Mouse (Mus musculus): ENCODE measurements around the gene Adk.

The Adk gene

DNA sequence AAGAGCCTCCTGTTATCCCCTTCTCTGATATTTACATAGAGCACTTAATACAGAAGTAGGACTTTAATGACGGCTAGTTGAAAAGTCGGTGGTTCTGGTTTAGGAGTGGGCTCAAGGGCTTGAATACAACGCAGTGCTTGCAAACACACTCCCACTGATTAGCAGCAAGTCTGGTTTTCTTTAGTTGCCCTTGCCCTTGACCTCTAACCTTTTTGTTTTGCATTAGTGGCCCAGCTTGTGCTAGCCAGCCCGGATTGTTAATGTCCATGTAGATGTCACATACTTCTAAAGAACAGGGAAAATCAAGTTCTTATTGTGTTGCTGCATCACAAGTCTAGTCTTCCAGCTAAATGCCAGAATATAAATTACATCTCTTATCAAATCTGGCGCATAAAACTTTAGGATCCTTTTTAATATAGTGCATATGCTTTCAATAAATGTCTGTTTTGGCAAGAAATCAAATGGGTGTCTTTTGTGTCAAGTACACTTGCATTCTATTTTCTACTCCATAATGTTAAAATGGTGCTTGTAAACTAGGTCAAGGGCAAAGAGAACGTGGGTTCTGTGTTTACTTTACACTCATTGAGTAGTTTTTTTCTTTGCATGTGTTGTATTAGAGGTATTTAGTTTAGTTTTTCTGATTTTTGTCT is 296.4 kb downstream of the Adk start:
- DNase-seq (ENCODE audit: low read depth, low spot score): no peak

DNA sequence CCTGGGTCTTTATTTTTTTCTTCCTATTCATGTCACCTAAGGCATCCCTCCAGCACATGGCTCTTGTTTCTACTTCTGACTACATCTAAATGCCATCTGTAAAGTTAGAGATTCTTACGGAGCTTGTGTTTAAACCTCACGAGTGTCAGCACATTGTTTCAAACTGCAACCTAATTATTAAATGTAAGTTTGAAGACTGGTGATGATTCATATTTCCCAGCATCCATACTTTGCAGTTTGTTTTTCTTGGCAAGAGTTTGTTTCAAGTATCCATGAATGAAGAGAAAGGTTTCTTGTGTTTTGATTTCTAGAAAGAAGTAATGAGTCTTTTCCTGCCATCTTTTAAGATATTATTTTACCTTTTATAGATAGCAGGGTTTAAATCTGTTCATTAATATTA is 299.3 kb downstream of the Adk start:
- DNase-seq (ENCODE audit: low read depth, low spot score): no peak

DNA sequence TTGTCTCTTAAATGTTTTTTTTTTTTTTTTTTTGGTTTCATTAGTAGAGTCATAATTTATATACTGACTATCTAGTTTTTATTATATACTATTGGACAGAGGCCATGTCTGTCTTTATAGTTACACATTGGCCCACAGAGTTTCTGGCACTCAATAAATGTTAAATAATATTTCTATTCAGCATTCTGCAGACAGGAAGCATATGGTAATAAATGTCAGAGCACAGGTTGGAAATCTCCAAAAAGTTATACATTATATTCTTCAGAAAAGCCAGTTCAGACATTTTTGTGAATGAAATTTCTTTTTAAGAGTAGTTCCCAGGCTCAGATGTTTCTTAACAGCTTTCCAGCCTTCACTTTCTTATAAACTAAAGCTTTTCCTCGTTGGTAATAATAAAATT is 303.9 kb downstream of the Adk start:
- DNase-seq (ENCODE audit: low read depth, low spot score): no peak

DNA sequence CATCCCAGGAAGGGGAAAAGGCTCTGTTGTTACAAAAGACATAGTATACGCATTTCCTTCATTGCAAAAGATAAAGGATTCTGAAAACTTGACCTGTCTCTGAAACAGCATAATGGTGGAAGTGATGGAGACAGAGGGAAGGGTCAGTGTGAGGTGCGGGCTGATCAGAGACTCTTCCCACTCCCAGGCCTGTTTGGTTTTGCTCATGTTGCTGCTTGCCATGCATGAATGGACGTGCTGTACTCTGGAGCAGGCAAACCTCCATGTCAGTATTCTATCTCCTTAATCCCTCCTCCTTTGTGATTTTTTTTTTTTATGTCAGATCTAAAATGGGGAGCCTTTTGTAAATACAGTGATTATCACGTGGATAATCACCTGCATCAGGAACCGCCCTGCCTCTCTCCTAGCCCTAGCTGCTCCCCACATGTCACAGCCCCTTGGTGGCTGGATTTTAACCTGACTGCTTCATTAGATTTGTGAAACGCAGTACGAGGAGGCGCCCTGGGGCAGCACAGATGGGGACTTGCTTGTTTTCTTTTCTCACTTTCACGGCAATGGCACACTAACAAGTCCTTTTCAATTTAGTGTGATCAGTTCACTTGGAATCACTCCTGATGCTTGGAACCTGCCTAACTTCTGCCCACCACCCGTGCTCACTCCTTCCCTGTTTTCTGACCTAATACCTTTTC is 307.0 kb downstream of the Adk start:
- DNase-seq (ENCODE audit: low read depth, low spot score): no peak

DNA sequence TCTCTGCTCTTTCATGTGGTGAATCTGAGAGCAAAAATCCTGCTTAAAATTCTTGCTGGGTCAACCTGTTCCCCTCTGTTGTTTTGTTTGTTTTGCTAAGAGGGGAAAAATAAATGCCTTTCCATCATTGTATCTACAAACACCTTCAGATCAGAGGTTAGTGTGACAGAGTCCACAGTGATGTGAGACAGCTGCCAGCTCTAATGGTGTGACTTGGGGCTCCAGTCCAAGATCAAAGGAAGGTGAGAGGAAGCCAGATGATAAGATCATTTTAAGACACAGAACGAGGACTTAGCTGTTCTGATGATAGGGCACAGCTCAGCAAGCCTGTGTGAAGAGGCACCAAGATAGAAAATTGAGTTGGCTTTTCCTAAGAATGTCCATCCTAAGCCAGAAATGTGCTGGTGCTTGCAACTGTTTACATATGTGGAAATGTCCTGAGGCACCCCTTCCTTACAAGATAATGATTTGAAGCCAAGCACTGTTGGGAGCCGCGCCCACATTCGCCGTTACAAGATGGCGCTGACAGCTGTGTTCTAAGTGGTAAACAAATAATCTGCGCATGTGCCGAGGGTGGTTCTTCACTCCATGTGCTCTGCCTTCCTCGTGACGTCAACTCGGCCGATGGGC is 307.6 kb downstream of the Adk start:
- no peak for DNase-seq (ENCODE audit: low read depth, low spot score)

DNA sequence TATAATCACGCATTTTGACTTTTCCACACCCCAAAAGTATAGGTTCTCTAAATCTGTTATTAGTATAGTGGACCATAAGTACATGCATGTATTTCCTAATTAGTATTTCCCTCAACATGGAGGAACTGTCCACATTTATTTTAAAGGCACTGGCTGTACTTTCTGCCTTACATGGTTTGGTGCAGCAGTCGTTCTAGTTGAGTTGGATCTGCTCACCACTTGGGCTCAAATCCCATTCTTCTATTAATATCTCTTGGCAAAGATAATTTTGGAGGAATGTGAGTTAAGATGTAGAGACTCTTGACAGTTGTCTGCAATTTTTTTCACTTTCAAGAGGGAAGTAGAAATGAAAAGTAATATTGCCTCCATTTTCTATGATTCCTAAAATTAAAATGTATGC is 314.7 kb downstream of the Adk start:
- DNase-seq (ENCODE audit: low read depth, low spot score): no peak

DNA sequence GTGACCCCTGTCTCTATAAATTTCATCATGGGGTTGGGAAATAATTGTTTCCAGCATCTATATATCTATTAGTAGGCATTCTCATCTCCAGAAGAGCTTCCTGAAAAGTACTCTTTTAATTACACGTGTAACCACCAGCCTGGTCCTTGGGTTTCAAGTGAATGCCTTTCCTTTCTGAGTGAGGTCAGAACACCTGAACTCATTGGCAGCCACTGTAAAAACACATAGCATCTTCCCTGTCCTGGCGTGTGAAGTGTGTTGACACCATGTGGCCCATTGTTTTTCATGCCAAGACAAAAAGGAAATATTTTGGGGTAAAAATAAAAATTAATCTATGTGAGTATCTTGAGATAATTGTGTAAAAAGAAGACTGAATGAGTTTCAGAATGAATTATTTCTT is 316.2 kb downstream of the Adk start:
- no peak for DNase-seq (ENCODE audit: low read depth, low spot score)

DNA sequence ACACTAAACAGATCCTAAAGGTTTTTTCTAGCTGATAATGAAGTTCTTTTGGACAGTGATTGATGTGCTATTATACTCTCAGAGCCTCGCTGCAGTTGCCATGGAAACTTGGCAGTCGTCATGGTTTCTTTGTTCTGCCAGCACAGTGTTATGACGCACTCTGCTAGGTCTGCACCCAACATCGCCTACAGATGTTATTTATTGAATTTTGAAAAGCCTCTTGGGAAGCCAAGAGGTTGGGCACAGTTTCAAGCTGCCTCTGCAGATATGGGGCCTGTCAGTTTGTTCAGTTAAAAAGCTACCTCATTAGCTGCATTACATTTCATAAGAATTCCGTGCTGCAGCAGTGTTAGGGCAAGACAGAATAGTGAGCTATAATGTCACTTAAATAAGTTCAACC is 316.8 kb downstream of the Adk start:
- peak; percentile 67 for DNase-seq (ENCODE audit: low read depth, low spot score)

DNA sequence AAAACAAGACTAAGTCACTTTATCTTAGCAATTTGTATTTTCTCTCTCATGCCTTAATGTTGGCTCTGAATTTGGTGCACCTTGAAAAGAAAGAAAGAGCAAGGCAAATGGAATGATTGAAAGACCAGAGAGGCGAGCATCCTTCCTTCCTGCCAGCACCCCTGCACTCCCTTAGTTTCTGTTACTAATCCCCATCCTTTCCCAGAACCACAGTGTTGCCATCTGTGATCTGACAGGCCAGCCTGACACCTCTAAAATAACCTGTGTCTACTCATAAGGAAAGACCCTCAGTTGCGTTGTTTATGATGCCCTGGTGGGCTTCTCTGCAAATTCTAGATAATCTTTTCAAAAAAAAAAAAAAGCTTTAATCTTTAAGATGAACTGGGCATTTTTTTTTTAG is 319.6 kb downstream of the Adk start:
- DNase-seq (ENCODE audit: low read depth, low spot score): no peak

DNA sequence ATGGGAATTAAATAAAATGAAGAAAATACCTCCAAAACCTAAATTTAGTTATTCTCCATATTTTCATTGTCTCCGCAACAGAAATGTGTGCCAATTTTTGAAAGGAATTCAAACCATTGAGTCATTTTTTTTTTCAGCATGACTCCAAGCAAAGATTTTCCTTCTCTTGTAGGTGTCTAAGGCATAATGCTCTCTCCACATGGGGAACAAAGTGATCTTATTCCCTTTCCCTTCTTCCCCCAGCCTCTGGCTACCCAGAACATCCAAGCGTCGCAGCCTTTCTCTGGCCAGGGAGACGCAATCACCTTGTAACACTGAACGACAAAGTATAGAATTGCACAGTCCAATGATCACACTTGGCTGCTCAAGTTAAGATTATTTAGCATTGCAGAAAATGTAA is 320.3 kb downstream of the Adk start:
- DNase-seq (ENCODE audit: low read depth, low spot score): no peak

DNA sequence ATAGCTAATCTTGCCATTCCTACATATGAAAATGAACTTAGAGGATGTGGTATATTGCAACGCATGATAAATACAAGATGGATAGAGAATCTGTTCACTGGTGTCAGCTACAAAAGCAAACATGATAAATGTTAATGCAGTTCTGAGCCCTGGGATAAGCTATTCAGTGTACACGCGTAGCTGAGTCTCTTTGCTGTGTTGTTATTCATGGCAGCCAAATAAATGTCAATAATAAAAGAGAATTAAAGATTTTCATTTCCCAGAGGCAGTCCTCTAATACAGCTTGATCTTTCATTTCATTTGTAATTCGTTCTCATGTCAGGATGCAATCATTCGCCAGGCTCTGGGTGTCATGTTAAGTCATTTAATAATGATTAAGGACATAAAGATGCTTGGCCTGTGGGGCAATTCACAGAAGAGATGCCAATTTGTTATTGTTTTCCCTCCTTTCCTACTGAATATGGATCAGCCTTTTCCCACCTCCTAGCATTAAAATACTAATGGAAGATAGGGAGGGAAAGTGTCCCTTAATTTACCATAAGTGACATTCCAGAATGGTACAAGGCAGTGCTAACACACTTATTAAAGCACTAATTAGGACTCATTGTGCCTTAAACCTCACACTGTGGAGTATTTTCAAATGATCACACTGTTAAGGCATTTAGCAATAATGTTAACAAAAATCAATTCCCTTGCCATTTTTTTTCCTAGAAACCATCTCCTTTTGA is 331.5 kb downstream of the Adk start:
- no peak for DNase-seq (ENCODE audit: low read depth, low spot score)

DNA sequence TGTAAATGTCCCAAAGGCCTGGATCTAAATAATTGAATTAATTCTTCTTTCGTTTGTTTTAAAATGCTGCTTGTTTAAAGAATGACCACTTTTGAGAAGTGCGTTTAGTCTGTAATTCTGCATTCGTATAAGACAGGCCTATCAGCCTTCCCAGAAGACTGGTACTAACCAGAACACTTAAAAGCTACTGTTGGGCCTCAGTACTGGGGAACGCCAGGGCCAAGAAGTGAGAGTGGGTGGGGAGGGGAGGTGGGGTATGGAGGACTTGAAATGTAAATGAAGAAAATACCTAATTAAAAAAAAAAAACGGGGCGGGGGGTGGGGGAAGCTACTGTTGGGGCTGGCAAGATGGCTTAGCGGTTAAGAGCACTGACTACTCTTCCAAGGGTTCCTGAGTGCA is 347.1 kb downstream of the Adk start:
- DNase-seq (ENCODE audit: low read depth, low spot score): no peak

DNA sequence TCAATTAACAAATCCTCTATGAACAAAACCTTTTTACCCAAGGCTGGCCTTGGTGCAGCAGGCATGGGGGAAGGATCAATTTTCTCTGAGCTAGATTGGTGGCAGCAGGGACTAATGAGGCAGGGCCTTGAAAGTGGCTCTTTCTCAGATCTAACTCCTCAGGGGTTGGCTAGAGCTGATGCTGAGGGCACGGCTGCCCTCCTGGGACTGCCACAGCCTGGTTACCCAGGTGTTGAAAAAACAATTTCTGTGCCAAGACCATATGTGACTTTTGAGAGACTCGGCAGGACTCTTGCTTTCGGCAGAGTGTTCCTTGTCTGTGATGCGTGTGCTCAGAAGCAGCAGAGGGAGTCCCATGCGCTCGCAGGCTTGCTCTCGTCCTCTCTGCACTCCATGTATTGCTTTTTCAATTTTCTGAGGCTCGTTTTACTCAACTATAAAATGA is 349.8 kb downstream of the Adk start:
- DNase-seq (ENCODE audit: low read depth, low spot score): no peak

DNA sequence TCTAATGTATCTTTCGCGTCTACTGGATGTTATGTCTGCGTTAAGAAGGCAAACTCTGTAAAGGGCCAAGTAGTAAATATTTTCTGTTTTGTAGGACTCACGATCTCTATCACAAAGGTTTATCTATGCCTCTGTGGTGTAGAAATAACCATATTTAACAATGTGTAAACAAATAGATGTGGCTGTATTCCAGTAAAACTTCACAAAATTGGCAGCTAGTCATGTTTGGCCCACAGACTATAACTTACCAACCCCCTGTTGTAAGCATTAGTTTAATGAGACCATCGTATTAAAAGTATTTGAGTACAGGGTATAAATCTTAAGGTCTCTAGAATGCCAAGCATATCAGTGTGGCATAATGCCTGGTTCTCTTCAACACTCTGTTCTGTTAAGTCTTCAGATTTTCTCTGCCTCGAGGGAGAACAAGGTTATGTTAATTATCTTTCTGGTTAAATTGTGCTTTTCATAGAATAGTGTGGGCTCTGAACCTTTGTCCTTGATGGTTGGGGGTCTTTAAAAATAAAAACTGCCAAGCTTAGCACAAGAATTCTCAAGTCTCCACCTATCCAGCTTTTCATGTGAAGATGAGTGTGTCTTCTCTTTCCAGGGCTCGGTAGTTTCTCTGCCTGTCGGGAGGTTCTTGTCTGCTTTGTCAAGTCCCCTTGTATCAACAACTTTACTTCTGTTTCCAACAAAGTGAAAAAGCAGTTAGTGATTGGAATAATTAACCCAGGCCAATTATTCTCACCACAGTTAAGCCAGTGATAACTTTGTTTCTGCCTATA is 350.4 kb downstream of the Adk start:
- no peak for DNase-seq (ENCODE audit: low read depth, low spot score)

DNA sequence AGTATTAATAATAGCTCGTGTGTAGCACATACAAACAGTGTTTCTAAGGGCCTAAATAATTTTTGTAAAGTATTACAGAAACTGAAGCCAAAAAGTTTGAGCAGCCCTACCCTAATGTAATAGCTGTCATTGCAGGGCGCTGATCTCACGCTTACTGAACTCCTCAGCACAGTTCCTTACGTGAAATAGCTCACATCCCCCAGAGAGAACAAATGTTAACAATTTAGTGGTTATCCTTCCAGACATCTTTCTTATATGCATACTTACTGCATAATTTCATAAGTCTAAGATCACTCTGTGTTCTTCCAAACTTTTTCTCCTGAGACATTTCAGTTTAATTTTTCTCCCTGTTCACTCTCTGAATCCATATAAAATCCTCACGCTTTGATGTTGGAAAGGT is 354.6 kb downstream of the Adk start:
- no peak for DNase-seq (ENCODE audit: low read depth, low spot score)

DNA sequence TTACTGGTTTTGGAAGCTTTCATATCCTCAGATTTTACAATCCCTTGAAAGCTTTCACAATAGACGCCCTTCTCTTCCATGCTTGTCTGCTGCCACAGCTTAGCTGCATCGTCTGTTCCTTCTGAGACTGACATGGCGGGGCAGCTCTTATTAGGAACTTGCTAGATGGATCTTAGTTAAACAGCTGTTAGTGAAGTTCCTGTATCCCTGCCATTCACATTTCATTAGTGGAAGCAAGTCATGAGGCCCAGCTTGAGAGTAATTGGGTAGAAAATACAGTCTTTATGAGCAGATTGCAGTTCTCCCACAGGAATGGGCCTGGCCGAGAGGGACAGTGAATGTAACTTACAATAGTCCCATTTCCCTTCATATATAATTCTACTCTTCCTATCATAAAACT is 356.5 kb downstream of the Adk start:
- no peak for DNase-seq (ENCODE audit: low read depth, low spot score)

DNA sequence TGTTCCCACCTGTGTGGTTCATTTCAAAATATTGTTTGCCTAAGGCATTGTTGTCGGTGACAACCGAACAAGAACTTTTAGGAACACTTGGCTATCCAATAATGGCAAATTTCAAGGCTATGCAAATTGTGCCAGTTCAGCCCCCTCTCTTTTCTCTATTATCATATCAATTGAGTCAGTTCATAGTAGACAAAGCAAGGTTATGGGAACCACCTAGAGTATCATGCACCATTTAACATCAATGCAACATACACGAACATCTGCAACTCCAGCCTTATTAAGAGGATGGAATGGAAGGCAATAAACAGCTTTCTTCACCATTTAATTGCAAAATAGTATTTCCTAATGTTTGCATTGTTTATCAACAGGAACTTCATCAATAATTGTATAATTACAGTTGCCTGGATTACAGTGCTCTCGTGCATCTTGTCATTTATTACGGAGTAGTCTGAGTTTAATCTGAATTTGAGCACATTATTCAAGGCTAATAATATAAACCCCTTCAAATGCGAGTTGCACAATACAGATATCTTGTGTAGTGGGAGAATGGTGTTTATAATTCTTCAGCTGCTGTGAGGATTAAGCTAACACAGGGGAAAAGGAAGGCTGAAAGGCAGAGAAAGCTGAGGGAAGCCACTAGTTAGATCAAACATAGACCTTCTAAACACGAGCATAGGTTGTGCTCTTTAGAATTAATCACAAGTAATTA is 358.5 kb downstream of the Adk start:
- DNase-seq (ENCODE audit: low read depth, low spot score): no peak

DNA sequence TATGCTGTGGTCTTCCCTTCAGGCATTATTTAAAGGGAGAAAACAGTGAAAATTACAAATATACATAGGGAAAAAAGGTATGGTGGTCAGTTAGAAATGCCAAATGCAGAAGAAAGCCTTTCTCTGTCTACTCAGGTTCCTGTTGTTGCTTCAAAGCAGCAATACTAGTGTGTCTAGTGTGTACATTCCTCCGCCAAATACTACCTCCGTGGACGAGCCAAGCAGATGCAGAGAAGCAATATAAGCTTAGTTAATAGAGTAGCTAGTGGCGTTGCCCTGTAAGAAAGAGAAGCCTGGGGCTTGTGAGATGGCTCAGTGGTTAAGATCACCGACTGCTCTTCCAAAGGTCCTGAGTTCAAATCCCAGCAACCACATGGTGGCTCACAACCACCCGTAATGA is 359.1 kb downstream of the Adk start:
- DNase-seq (ENCODE audit: low read depth, low spot score): no peak

DNA sequence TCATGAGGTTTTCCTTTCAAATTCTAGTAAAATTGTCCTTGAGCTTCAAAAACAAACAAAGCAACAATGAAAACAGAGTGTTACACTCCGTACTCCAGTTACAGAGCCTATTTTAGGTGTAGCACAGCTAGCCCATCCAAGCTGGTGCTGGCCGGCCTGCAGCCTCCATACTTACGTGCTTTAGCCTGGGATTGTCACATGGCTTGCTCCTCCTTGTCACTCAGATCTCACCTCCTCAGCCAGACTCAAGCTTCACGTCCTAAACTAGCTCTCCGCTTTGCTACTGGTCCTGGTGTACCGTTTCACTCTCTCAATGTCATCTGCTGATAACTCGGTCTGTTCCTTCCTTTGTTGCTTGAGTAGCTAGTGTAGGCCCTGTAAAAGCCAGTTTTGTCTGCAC is 366.0 kb downstream of the Adk start:
- no peak for DNase-seq (ENCODE audit: low read depth, low spot score)

DNA sequence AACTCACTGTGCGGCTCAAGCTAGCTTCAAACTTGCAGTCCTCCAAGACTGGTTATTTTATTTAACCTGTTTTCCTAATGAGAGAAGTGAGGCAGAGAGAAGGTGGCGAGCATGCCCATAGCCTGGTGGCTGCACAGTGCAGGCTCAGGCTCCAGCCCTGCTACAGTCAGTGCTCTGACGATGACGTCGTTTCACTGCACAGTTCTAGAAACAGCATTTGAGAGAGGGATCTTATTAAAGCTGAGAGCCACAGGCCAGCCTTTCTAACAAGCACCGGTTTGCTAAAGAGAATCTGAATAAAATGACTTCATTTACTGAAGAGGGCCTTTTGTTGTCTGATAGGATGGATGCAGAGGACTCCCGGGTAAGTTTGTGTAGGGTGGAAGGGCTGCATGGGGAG is 375.0 kb downstream of the Adk start:
- DNase-seq (ENCODE audit: low read depth, low spot score): no peak

DNA sequence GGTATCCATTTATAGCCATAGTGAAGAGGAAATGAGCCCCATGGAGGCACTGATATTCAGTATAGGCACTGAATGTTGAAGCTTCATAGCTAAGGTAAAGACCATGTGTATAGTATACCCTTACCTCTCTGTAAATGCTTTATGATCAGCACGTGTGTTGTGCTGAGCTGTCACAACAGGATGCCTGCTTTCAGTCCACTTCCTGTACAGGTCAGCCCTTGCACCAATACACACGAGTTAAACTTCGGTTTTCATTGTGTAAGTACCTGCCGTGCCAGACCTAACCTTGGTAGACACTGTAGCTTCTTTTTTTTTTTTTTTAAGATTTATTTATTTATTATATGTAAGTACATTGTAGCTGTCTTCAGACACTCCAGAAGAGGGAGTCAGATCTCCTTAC is 381.0 kb downstream of the Adk start:
- DNase-seq (ENCODE audit: low read depth, low spot score): no peak

Measured in embryo, embryonic 11.5 days (tissue).